ENCODE assay signal across 19 mouse cellular contexts in the genomic region with DNA sequence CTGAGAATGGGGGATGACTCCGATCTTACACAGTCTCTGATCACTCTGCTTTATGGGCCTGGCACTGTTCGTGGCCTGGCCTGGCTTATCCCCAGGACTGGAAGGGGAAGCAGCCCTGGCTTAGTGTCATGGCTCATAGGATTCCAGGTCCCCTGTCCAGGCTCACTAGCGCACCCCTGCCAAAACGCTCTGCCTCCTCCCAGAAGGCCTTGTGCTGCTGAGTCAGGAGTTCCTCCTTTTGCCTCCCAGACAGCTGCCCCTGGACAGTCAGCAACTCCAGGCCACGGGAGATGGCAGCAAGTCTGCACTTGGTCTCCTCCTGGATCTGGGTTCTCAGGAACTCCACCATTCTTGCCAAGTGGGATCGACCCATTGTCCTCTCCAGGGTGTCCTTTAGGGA. TPM values are rescaled to one million over a fixed set of nuclear protein-coding genes. Genes with fewer than 3 reads are reported as not detected.
DNase-seq lines count a peak whose midpoint lies in the region; ATAC-seq and TF ChIP-seq lines count a peak whose summit lies in the region.
"Had no signal": no experiment of that assay in that cellular context is flagged by ENCODE, and none has a peak within 500 bp of the region (broad histone marks: within the 10 kb centered on the region; RNA-seq: fewer than 3 reads in every experiment).

No protein-coding gene starts in this region.

- no peaks in the 10 kb centered on the region for H3K9me3 ChIP-seq in kidney, embryonic 15.5 days (replicated peaks)

- no peak overlapping the region for H3K9ac ChIP-seq in kidney, embryonic 15.5 days
- H3K9ac ChIP-seq: embryonic facial prominence, embryonic 12.5 days; hindbrain, embryonic 15.5 days had no signal

- peak; percentile 56 for DNase-seq in gastrocnemius, adult 18-20 months (ENCODE audit: low spot score)
- DNase-seq in gastrocnemius, postnatal 4 days (ENCODE audit: low spot score in 2 of 2): no peak
- DNase-seq in kidney, adult 2 months: peak; percentile 54
- peak; percentile 35 for DNase-seq in gastrocnemius, postnatal 10 days
- DNase-seq in skeletal muscle tissue, adult 2 months (ENCODE audit: low read depth, low spot score): peak; percentile 71
- DNase-seq in B cell, adult 2 months: no peak
- DNase-seq: adrenal gland, postnatal 14 days; cerebellum, adult 11-12 months; cerebellum, adult 9-10 months; cerebellum, postnatal 25 days; heart, adult 18-20 months; heart, postnatal 14 days had no signal

- H3K4me1 ChIP-seq in kidney, adult 2 months (ENCODE audit: control insufficient read depth, insufficient read depth, low read length): no peaks in the 10 kb centered on the region
- no peaks in the 10 kb centered on the region for H3K4me1 ChIP-seq in kidney, embryonic 15.5 days
- H3K4me1 ChIP-seq: embryonic facial prominence, embryonic 12.5 days; heart, embryonic 10.5 days; hindbrain, embryonic 10.5 days; hindbrain, embryonic 15.5 days had no signal

- H3K4me2 ChIP-seq in kidney, embryonic 15.5 days: no peak overlapping the region
- H3K4me2 ChIP-seq: embryonic facial prominence, embryonic 12.5 days; hindbrain, embryonic 15.5 days had no signal

- no peak for ATAC-seq in kidney, embryonic 15.5 days (replicated peaks; ENCODE audit: low FRiP score)
- ATAC-seq: forebrain, embryonic 16.5 days had no signal

- H3K4me3 ChIP-seq in kidney, adult 2 months (ENCODE audit: insufficient read depth, low read depth, low read length): no peak overlapping the region
- no peak overlapping the region for H3K4me3 ChIP-seq in kidney, embryonic 15.5 days (replicated peaks)
- H3K4me3 ChIP-seq: embryonic facial prominence, embryonic 12.5 days; heart, embryonic 10.5 days; hindbrain, embryonic 10.5 days; hindbrain, embryonic 15.5 days had no signal

- H3K27me3 ChIP-seq in kidney, adult 2 months (replicated peaks; ENCODE audit: control insufficient read depth, insufficient read depth, low read length): no peaks in the 10 kb centered on the region
- no peaks in the 10 kb centered on the region for H3K27me3 ChIP-seq in kidney, embryonic 15.5 days
- H3K27me3 ChIP-seq: embryonic facial prominence, embryonic 12.5 days; hindbrain, embryonic 15.5 days had no signal

- H3K36me3 ChIP-seq in kidney, adult 2 months (ENCODE audit: control insufficient read depth, insufficient read depth, low read length): peaks cover 6% of the 10 kb centered on the region
- peaks cover 94% of the 10 kb centered on the region for H3K36me3 ChIP-seq in kidney, embryonic 15.5 days

- no peak for TF ChIP-seq POLR2A in kidney, adult 2 months (IDR thresholded peaks at IDR 0.05; ENCODE audit: low read depth, low read length)

- TF ChIP-seq CTCF in kidney, adult 2 months (conservative IDR thresholded peaks at IDR 0.05; ENCODE audit: insufficient read depth, insufficient read length, low read depth, low read length): no peak

- WGBS in kidney, adult 2 months: 53% methylated on average over 6 of the region's 6 CpGs
- WGBS in kidney, embryonic 15.5 days: 90% methylated on average over 6 of the region's 6 CpGs

- H3K27ac ChIP-seq in kidney, adult 2 months (ENCODE audit: insufficient read depth, low read depth, low read length): no peak overlapping the region
- no peak overlapping the region for H3K27ac ChIP-seq in kidney, embryonic 15.5 days
- H3K27ac ChIP-seq: embryonic facial prominence, embryonic 12.5 days; heart, embryonic 10.5 days; hindbrain, embryonic 10.5 days; hindbrain, embryonic 15.5 days had no signal

RNA-seq across cellular contexts. Expression of gene Evc, which starts 18.0 kb away (rescaled TPM):
- total RNA-seq in gastrocnemius, adult 18-20 months (2021): 10 to 100 TPM; 24.8 to 25.6 TPM
- total RNA-seq in gastrocnemius, postnatal 4 days (2021): 10 to 100 TPM; 31.5 to 31.7 TPM
- polyA plus RNA-seq in kidney, adult 2 months (2012; rRNA removed): 95.8 and 101 TPM in 2 replicates
- polyA plus RNA-seq in kidney, embryonic 15.5 days (2015; fragmentation: Nextera tagmentation; extraction: Ambion mirVana): 21.9 and 24.4 TPM in 2 replicates
- total RNA-seq in gastrocnemius, postnatal 10 days (2021): 10 to 100 TPM; 24.6 to 27.4 TPM
- total RNA-seq: MEL had no signal

RNA-seq across cellular contexts. Expression of gene Evc2, which starts 19.6 kb away (rescaled TPM):
- 1 to 10 TPM; 8.8 to 9.9 TPM for total RNA-seq in gastrocnemius, adult 18-20 months (2021)
- 10 to 100 TPM; 17.4 to 17.9 TPM for total RNA-seq in gastrocnemius, postnatal 4 days (2021)
- polyA plus RNA-seq in kidney, adult 2 months (2012; rRNA removed): 29.0 and 36.4 TPM in 2 replicates
- 22.5 and 22.8 TPM in 2 replicates for polyA plus RNA-seq in kidney, embryonic 15.5 days (2015; fragmentation: Nextera tagmentation; extraction: Ambion mirVana)
- total RNA-seq in gastrocnemius, postnatal 10 days (2021): 10 to 100 TPM in 1 of 2 experiments, 1 to 10 TPM in 1; 9.5 to 13.3 TPM
- total RNA-seq: MEL had no signal

Comparison
In these comparisons a context has a peak if more than half of its experiments do, and no peak if none do; other contexts are left out.
1. DNase-seq: peak in gastrocnemius, adult 18-20 months (single experiment), kidney, adult 2 months (single experiment), gastrocnemius, postnatal 10 days (single experiment) and skeletal muscle tissue, adult 2 months (single experiment); none in gastrocnemius, postnatal 4 days (0 of 2) and B cell, adult 2 months (0 of 2).